Mouse (Mus musculus) heart, embryonic 15.5 days (tissue): Measurements from ENCODE around the gene Arih2. TPM values are rescaled to one million over a fixed set of nuclear protein-coding genes. Genes with fewer than 3 reads are reported as not detected.

ENCODE experiments used
- ATAC-seq: fragments of 200-750 bp; cut with Nextera tagmentation; replicated peaks from 2 replicates; pipeline ENCODE4 v1.8.0; 2017; ENCODE audit warnings: low read depth, moderate TSS enrichment; ENCODE audit not compliant: insufficient number of reproducible peaks, insufficient read depth, low FRiP score
- H3K27ac ChIP-seq: fragments of 300-500 bp; sonication (generic); 2 replicates; pipeline ENCODE4 v1.5.1; 2015; ENCODE audit warnings: mild to moderate bottlenecking, inconsistent platforms
- H3K27me3 ChIP-seq: fragments of 300-500 bp; sonication (generic); 2 replicates; pipeline ENCODE4 v1.6.1; 2015; ENCODE audit warnings: inconsistent platforms
- H3K36me3 ChIP-seq: fragments of 300-500 bp; sonication (generic); 2 replicates; pipeline ENCODE4 v1.6.1; 2015; ENCODE audit warnings: mild to moderate bottlenecking, inconsistent platforms
- H3K4me1 ChIP-seq: fragments of 300-500 bp; sonication (generic); replicated peaks from 2 replicates; pipeline ENCODE4 v1.6.1; 2015; ENCODE audit warnings: inconsistent platforms
- H3K4me2 ChIP-seq: fragments of 300-500 bp; sonication (generic); 2 replicates; pipeline ENCODE4 v1.6.1; 2015; ENCODE audit warnings: inconsistent platforms, mild to moderate bottlenecking, moderate library complexity
- H3K4me3 ChIP-seq: fragments of 300-500 bp; sonication (generic); 2 replicates; pipeline ENCODE4 v1.5.1; 2015; ENCODE audit warnings: mild to moderate bottlenecking, inconsistent platforms
- H3K9ac ChIP-seq: fragments of 300-500 bp; sonication (generic); 2 replicates; pipeline ENCODE4 v1.6.1; 2015; ENCODE audit warnings: mild to moderate bottlenecking, inconsistent platforms
- H3K9me3 ChIP-seq: fragments of 300-500 bp; sonication (generic); replicated peaks from 2 replicates; pipeline ENCODE4 v1.6.1; 2016; ENCODE audit warnings: inconsistent platforms
- WGBS: fragments of 180-500 bp; shearing (Covaris S2); methylation state at CpG from one replicate; pipeline ENCODE4 v1.1.7; 2015; ENCODE audit warnings: mixed read lengths; 5-methylcytosine and 5-hydroxymethylcytosine counted together
- polyA plus RNA-seq: library from polyadenylated mRNA; unstranded; fragments of >200 nt; fragmentation: Nextera tagmentation; extraction: Ambion mirVana; gene quantifications from 2 replicates; pipeline ENCODE4 v1.2.1, GENCODE M21; 2015

Gene Arih2
- polyA plus RNA-seq, 1 experiment from 2014 or later: 38.3 TPM

DNA sequence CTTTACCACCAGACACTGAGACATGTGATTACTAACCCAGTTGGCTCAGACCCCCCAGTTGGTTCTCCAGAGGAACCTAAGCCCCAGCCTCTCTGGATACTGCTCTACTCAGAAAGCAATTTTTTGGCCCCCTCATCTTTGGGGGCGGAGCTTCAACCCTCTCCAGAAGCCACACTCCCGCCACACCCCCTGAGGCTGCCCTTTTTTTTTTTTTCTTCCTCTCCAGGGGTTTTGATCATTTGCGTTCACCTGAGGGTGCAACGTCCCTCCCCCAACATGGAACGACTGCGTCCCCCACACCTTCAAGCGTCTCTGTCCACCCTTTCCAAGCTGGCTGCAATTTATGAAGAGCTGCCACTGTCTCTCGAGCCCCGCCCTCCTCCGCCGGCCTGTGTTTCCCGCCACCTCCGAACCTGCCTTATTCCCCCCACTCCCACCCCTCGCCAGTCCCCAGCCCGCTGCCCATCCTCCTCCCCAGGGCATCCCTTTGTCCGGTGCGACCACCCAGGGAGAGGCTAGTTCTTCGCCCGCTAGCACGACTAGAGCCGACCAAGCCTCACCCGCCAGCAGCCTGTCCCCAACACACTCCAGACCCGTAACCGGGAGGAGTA is 71.1 kb downstream of the Arih2 start:
- no peak; the same call in 1 of the 2 replicates for ATAC-seq
- Histone ChIP-seq H3K9ac (peak overlapping the region; percentile 90), H3K4me2 (peak overlapping the region; percentile 79), H3K27ac (peak overlapping the region; percentile 95), H3K4me1 (peaks cover 56% of the 10 kb centered on the region), H3K27me3 (no peaks in the 10 kb centered on the region), H3K9me3 (no peaks in the 10 kb centered on the region), H3K36me3 (peaks cover 20% of the 10 kb centered on the region), H3K4me3 (peak overlapping the region; percentile 80)
- under 1% methylated on average over 24 of the region's 24 CpGs for WGBS

DNA sequence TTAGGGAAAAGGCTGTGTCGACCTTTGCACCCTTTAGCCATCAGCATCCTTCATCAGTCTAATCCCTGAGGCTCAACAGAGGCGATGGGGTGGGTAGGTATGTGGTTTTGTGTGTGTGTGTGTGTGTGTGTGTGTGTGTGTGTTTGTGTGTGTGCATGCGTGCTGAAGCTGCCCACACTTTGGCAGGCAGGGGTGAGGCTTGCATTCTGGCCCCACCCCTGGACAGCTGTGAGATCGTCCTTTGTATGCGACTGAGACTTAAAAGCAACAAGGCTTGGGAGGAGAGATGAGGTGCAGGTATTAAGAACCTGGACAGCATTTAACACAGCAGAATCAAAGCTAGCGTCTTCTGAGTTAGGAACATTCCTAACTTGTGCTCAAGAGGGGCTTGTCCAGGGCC is 72.2 kb downstream of the Arih2 start:
- ATAC-seq: no peak
- peak overlapping the region; percentile 80 for H3K4me3 ChIP-seq
- no peaks in the 10 kb centered on the region for H3K9me3 ChIP-seq
- H3K9ac ChIP-seq: no peak overlapping the region
- H3K4me2 ChIP-seq: peak overlapping the region; percentile 79
- no peak overlapping the region for H3K27ac ChIP-seq
- 51% methylated on average over 6 of the region's 6 CpGs for WGBS
- H3K36me3 ChIP-seq: peaks cover 30% of the 10 kb centered on the region
- H3K4me1 ChIP-seq: peaks cover 54% of the 10 kb centered on the region
- no peaks in the 10 kb centered on the region for H3K27me3 ChIP-seq

DNA sequence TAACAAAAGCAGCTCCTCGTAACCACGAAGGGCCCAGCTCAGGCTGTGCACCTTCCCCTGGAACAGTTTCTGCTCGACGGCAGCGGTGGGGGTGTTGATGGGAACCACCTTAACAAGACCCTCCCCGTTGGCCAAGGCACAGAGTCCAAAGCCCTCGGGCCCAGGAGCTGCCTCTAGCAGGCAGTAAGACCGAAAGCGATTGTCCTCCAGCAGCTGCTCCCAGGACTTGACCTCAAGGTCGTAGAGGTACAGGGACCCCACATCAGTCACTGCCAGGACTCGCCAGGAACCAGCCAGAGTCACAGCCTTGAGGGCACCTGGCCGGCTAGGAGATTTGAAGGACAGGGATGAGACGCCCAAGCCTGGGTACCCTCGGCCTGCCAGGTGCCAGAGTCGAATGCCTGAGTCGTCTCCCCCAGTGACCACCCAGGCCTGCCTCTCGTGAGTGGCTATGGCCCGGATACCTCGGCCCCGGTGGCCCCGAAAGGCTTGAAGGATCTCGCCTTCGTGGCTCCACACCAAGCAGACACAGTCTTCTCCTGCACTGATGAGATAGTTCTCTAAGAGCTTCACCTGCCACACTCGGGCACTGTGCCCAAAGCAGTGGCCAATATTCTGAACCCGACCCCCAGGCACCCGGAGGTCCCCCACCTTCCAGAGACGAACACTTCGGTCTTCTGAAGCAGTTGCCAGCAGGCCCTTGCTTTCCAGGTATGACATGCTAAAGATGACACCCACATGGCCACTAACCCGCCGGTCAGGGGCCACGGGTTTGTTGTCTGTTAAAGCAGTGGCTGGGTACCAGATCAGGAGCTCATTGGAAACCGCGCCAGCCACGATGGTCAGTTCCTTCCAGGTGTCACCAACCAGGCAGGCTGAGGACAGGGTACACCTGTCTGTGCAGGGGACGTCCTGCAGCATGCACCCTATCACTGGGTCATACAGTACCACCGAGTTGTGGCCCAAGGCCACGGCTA is 73.6 kb downstream of the Arih2 start:
- Histone ChIP-seq H3K27ac (no peak overlapping the region), H3K9me3 (no peaks in the 10 kb centered on the region), H3K4me3 (no peak overlapping the region), H3K4me2 (no peak overlapping the region), H3K36me3 (peaks cover 37% of the 10 kb centered on the region), H3K4me1 (peaks cover 57% of the 10 kb centered on the region), H3K27me3 (no peaks in the 10 kb centered on the region), H3K9ac (no peak overlapping the region)
- 84% methylated on average over 37 of the region's 37 CpGs for WGBS
- ATAC-seq: no peak

DNA sequence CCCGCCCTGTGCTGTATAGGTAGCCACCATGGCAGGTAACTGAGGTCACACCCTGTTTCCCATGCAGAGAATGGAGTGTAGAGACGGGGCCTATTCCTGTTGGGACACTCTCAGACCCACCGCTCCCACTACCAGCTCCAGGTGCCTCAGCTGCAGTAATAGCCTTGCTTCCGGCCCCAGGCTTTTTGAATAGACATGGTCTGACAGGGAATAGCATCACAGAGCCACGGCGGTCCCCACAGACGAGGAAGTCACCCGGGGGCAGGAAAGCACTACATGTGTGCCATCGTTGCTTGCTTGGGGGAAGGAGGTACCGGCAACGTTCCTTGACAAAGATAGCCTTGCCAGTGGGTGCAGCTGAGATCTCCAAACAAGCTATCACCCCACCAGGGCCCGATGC is 74.3 kb downstream of the Arih2 start:
- peaks cover 37% of the 10 kb centered on the region for H3K36me3 ChIP-seq
- H3K9ac ChIP-seq: no peak overlapping the region
- 89% methylated on average over 12 of the region's 12 CpGs for WGBS

DNA sequence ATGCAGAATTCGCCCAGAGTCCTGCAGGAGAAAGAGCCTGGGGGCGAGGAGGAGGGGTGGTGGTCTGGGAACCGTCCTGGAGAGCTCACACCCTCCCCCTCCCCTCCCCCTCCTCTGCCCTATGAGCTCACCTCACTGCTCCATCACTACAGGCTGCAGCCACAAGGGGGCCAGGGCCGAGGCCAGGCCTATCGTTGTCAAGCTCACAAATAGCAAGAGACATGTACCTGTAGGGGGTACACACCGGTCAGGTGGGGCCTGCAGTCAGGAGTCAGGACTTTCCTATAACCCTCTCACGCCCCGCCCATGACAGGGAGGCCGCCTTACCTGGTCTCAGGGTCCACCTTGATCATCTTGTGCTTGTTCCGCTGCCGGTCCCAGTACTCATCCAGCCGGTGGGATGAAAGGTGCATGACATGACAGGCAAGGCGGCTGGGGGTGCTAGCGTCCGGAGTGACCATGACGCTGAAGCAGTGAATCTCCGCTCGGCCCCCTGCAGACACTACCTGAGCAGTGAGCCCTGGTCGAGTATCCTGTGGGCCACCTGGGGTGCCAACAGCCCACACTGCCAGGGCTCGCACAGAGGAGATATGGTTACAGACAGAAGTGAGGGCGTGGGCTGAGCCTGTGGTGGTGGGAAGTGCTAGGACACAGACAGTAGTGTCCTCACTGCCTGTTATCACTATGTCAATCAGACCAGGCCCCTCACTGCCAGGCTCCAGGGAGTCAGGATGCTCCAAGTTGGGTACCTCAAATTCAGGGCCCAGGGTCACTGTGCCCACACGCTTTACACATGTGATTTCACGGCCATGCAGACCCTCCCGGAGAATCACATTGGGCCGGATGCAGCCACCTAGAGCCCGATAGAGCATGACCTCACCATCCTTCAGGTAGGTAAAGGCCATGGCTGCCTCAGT is 75.2 kb downstream of the Arih2 start:
- 57% methylated on average over 26 of the region's 26 CpGs for WGBS
- no peak overlapping the region for H3K4me3 ChIP-seq
- ATAC-seq: no peak
- H3K9me3 ChIP-seq: no peaks in the 10 kb centered on the region
- no peak overlapping the region for H3K4me2 ChIP-seq
- no peak overlapping the region for H3K27ac ChIP-seq
- no peak overlapping the region for H3K9ac ChIP-seq
- no peaks in the 10 kb centered on the region for H3K27me3 ChIP-seq
- peaks cover 63% of the 10 kb centered on the region for H3K4me1 ChIP-seq
- H3K36me3 ChIP-seq: peaks cover 37% of the 10 kb centered on the region

More for the DNA sequence above, 74.3 kb downstream of the Arih2 start:
- Histone ChIP-seq H3K27ac (no peak overlapping the region), H3K9me3 (no peaks in the 10 kb centered on the region), H3K27me3 (no peaks in the 10 kb centered on the region), H3K4me1 (peaks cover 64% of the 10 kb centered on the region), H3K4me2 (no peak overlapping the region), H3K4me3 (no peak overlapping the region)
- no peak for ATAC-seq

DNA sequence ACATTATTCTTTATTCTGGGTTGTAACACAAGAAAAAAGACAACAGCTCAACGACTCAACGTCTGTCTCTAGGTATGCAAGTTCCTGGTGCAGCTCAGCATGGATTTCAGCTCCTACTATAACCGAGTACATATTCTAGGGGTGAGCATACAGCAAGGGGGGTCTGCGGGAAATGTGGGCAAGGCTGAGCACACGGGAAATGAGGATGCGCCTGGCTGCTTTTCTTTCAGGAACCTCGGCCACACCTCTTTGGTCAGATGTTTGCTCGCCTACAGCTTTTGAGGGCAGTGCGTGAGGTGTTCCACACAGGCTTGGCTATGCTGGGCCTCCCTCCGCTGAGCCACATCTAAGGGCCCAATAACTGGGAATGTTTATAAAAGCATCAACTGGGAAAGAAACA is 76.9 kb downstream of the Arih2 start:
- 85% methylated on average over 10 of the region's 10 CpGs for WGBS
- H3K4me2 ChIP-seq: no peak overlapping the region
- H3K27ac ChIP-seq: no peak overlapping the region
- H3K9ac ChIP-seq: no peak overlapping the region
- no peak overlapping the region for H3K4me3 ChIP-seq
- H3K4me1 ChIP-seq: peaks cover 66% of the 10 kb centered on the region
- H3K36me3 ChIP-seq: peaks cover 37% of the 10 kb centered on the region
- H3K9me3 ChIP-seq: no peaks in the 10 kb centered on the region
- no peaks in the 10 kb centered on the region for H3K27me3 ChIP-seq
- no peak for ATAC-seq

DNA sequence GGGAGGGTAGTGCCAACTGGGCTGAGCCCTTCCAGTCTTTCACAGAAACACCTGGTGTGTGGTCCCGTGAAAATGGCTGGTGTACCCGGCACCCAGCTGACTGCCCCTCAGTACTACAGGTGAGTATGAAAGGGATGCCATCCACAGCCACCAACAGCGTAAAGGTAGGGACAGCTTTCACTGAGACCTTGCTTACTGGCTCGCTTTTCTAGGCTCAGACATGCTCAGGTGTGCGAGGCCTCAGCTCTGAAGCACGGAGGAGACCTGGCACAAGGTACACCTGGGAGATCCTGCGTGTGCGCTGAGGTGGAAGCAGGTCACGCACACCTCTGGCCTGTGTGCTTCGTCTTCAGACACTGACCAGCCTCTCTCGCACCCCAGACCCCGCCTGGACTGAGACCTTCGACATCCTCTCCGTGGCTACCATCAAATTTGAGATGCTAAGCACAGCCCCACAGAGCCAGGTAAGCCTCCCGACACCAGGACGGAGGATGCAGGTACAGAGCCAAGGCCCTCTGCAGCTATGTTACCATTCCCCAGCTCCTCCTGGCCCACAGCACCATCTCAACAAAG is 77.7 kb downstream of the Arih2 start:
- H3K4me3 ChIP-seq: no peak overlapping the region
- no peak overlapping the region for H3K9ac ChIP-seq
- H3K4me1 ChIP-seq: peaks cover 58% of the 10 kb centered on the region
- no peaks in the 10 kb centered on the region for H3K27me3 ChIP-seq
- no peaks in the 10 kb centered on the region for H3K9me3 ChIP-seq
- peaks cover 37% of the 10 kb centered on the region for H3K36me3 ChIP-seq
- WGBS: 90% methylated on average over 16 of the region's 16 CpGs
- no peak overlapping the region for H3K4me2 ChIP-seq
- no peak overlapping the region for H3K27ac ChIP-seq
- ATAC-seq: no peak

DNA sequence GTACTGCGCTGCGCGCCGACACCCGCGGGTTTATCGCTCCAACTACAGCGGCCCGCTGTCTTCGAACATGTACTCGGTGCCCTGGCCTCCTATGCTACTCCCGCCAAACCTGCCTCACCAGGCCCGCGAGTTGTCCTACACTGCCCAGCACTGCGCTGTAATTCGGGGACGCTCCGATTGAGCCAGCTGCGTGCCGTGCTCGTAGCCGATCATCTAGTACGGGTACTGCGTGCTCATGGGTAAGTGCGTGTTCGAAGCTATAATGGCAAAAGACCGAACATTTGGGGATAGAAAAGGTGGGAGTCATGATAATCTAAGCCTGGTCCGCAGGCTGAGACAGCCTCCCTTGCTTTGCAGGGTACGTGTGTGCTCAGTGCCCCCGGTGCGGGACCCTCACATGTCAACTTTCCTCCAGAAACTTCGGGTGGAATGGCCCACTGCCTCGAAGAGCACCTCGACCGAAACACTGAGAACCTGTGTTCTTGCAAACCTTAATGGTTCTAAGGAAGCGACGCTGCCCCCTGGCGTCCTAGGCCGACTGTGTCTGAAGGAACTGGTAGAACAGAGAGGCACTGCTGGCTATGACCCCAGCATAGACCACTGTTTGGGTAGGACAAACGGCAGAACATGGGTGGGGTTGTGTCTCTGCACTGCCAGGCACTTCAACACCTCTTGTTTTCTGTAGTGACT is 78.8 kb downstream of the Arih2 start:
- H3K27ac ChIP-seq: peak overlapping the region; percentile 67
- WGBS: 1% methylated on average over 40 of the region's 40 CpGs
- ATAC-seq: 0 out of 2 replicates have a peak, but pooled peaks have one; percentile 1
- H3K36me3 ChIP-seq: peaks cover 38% of the 10 kb centered on the region
- no peaks in the 10 kb centered on the region for H3K27me3 ChIP-seq
- no peaks in the 10 kb centered on the region for H3K9me3 ChIP-seq
- H3K9ac ChIP-seq: peak overlapping the region; percentile 68
- H3K4me2 ChIP-seq: peak overlapping the region; percentile 96
- H3K4me1 ChIP-seq: peaks cover 58% of the 10 kb centered on the region
- H3K4me3 ChIP-seq: peak overlapping the region; percentile 69

DNA sequence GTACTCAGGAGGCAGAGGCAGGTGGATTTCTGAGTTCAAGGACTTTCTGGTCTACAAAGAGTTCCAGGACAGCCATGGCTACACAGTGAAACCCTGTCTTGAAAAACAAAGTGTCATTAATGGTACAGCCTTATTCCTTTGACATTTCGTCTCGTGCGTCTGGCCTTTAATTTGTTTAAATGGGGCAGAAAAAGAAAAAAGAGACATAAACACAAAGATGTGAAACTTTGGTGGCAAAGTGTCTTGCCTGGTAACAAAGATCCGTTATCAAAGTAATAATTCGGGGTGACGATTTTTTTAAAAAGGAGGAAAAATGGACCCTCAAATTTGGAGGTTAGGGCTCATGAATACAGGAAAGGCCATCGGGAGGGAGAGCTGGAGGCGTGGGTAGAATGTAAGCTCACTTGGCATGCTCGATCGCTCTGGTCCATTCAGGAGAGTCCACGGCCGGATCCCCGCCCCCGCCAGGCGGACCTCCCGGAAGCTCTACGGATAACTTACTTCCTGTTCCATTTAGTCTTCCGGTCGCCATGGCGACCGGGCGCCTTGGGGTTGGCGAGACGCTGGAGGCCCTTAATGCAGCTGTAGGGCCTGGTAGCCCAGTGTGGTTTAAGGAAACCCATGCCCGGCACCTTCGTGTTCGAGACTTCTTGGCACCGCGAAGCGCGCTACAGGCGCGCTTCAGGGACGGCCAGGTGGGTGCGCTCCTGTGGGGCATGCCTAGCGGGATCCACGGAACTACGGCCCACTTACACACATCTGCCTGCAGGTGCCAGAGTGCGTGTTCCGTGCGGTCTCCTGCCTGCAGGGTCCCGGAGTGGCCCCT is 79.6 kb downstream of the Arih2 start, which contains the start of gene Dalrd3:
Dalrd3 (plus strand) TSS at position 506 of the 826 bp plus-strand sequence.
- H3K4me1 ChIP-seq: peaks cover 52% of the 10 kb centered on the region
- peak within 1 kb of the TSS; percentile 67 for H3K27ac ChIP-seq
- peak within 1 kb of the TSS; percentile 96 for H3K4me2 ChIP-seq
- peaks cover 46% of the 10 kb centered on the region for H3K36me3 ChIP-seq
- 6% methylated on average over 42 of the region's 42 CpGs for WGBS
- H3K9ac ChIP-seq: peak within 1 kb of the TSS; percentile 68
- H3K27me3 ChIP-seq: no peaks in the 10 kb centered on the region
- peak within 1 kb of the TSS; percentile 69 for H3K4me3 ChIP-seq
- no peaks in the 10 kb centered on the region for H3K9me3 ChIP-seq
- peak; percentile 45 for ATAC-seq
